Mouse (Mus musculus) ZHBTc4 (cell line): ENCODE data around the gene Cd47.
A peak's percentile ranks its signal among the peaks of the same experiment; 100 is the strongest.
"Not testable (repeated sequence)": the region's sequence is repeated elsewhere in the genome, so short reads cannot be mapped to it uniquely, and the experiment has no call there.

Experiments used
- DNase-seq: peaks from one replicate; pipeline ENCODE4 v3.0.0-alpha.2; 2011; ENCODE audit warnings: low read depth, low spot score

Cd47 gene

GRCm38 (mm10) chr16:49787714-49788113 is 12.6 kb upstream of the Cd47 start:
- DNase-seq, result no peak

DNA sequence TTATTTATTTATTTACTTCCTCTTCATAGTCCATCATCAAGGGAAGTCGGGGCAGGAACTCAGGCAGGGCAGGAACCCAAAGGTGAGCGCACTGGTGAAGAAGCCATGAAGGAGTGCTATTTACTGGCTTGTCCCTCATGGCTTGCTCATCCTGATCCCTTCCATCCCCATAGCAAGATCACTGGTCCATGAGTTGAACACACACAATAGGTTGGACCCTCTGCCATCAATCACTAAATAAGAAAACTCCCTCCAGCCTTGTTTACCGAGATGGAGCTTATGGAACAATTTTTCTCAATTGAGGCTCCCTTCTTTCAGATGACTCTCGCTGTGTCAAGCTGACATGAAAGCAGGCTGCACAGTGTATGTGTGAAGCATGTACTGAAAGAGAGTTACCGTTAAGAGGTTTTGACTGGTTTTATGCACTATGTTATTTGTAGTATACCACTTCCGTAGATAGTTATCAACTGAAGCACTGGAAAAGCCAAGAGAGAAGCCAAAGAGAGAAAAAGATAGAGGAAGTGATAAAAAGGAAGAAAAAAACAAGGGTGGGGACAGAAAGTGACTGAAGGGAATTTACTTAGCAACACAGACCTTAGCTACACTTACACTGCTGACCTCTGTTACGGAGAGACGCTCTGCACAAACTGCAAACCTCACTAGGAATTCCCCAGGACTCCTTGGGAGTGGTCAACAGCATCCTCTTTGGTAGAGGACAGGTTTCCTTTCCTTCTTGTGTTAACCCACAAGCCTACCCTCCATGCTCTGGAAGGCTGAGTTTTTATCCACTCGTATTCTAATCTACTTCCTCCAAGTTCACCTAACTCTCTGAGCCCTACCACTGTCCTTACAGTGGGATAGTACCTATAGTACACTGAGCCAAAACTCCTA is 9.5 kb upstream of the Cd47 start:
- no peak for DNase-seq

GRCm38 (mm10) chr16:49792446-49792878 is 7.9 kb upstream of the Cd47 start:
- DNase-seq, result no peak

- DNase-seq, result no peak
Observed at GRCm38 (mm10) chr16:49793596-49793995, 6.7 kb upstream of the Cd47 start.

DNA sequence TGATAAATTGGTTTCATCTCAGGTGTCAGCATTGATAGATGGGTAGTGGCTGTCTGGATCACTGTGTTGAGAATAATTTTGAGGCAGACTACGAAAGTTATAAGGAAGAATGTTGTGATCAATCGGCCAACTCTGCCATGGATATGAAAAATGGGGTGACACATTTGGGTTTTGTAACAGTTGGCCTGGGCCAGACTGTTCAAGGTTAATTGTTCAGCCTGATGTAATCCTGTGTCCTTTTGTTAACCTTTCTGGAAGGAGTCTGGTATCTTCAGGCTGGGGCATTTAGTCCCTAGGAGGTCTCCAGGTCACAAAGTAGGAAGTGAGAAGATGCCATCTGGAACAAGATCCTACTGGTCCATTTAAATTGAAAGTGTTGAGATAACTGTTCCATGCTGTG is 4.1 kb upstream of the Cd47 start:
- DNase-seq, result no peak

- DNase-seq, result no peak
Observed at GRCm38 (mm10) chr16:49796954-49797353, 3.4 kb upstream of the Cd47 start.

DNA sequence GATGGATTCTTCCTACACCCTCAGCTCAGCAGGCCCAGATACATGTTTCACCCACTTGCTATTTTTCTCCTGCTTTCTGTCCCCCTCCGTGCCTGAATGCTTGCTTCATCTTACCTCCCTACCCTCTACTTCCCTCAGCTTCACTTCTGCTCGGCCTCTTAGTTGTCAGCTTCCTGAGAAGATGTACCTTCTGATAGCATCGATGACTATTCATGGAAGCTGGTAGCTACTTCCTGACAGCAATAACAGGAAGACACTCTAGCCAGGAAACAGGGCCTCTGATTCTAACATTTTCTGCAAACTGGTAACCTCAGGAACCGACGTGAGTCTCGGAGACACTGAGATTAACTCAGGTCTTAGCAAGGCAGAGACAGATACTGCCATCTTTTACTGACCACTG is 1.5 kb upstream of the Cd47 start:
- DNase-seq, result no peak

DNA sequence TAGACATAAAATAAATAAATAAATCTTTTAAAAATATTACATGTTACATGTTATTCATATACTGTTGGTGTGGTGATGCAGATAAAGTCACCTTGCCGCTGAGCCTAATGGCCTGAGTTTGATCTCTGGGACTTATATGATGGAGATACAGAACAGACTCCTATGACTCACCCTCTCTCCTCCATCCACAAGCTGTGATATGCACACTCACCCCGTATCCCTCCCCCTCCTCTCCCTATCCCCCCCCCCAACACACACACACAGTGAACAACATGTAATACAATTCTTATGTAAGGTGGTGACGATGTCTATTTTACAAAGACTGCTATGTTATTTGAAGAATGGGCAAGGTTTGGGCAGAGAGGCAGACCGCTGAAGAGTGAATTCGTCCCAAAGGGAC is 663 bp downstream of the Cd47 start:
- DNase-seq, result no peak

DNA sequence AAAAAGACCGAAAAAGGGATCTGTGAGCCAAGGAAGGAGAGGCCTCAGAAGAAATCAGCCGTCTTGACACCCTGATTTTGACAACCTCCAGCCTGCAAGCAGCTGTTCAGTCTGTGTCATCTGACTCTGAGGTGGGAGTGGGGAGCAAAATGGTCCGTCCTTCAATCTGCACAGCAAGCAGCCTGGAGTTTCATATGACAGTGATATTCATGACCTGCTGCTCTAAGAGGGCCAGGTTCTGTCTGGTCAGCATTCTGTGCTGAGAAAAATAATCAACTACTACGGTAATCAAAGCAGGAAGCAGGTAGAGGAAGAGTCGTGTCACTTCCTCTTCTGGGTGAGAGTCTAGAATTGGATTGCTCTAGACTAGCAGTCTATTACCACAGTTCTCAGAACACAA is 1.1 kb downstream of the Cd47 start:
- DNase-seq, result no peak

GRCm38 (mm10) chr16:49802993-49803392 is 2.7 kb downstream of the Cd47 start:
- DNase-seq, result no peak

DNA sequence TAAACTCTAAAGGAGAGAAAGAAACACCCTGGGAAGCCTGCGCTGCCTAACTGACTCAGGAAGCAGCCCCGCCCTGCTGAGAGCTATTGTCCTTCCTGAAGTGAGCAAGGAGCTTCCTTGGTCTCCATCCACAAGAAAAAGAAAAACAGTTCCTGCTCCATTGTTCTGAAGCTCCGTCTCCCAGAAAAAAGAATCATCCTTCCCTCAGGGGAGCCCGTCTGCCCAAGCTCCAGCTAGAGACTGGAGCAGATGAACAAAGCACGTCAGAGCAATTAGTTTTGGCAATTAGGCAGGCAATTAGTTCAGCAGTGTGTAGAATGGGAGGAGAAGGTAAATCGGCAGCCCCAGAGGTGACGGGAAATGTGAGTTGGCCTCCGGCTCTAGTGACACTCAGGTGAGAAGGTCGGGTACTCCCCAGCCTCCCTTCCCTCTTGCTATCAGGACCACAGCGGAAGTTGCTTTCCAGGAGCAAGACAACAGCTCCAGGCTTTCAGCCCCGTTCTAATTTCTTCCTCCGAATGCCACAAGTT is 3.7 kb downstream of the Cd47 start:
- DNase-seq, result peak; percentile 89

DNA sequence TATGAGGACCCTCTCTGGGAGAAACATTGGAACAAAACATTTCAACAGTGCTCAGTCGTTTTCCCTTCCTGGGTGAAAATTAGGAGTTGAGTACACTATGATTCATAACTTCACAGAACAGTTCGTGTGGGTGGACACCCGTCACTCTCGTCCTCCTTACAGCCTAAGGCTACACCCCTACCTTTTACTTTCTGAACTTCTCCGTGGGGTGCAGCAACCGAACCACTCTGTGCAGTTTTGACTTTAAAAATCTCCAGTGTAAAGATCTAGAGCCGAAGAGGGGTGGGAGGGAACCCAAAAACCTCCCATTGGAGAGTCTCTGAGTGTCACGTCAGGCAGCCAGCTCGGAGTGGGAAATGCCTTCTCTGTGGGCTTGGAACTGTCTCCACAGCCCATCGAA is 6.6 kb downstream of the Cd47 start:
- no peak for DNase-seq

- peak; percentile 61 for DNase-seq
Observed at GRCm38 (mm10) chr16:49807419-49807841, 7.1 kb downstream of the Cd47 start.

DNA sequence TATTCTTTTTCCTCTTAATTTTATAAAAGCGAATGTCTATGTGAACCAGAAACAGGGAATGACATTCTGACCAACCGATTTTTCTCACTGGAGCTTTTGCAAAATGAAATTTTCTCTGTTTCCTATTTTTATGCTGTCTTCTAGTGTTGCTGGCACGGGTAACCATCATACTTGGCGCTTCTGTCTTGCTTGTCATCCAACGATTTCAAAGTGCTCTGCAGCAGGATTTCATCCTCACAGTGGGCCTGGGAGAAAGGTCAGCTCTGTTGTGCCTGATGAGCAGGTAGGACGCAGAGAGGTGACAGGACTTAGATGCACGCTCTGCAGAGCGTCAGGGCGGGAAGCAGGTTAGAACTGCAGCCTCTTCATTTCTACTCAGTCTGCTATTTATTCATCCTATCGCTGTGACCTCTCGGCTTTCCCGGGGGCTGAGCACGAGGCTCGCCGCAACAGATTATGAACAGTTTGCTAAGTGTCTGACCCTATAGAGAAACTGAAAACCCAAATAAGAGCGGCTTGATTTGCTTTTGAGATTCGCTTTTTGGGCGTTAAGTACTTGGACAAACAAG is 7.6 kb downstream of the Cd47 start:
- DNase-seq, result no peak

- DNase-seq, result no peak
Observed at GRCm38 (mm10) chr16:49811897-49812296, 11.6 kb downstream of the Cd47 start.

DNA sequence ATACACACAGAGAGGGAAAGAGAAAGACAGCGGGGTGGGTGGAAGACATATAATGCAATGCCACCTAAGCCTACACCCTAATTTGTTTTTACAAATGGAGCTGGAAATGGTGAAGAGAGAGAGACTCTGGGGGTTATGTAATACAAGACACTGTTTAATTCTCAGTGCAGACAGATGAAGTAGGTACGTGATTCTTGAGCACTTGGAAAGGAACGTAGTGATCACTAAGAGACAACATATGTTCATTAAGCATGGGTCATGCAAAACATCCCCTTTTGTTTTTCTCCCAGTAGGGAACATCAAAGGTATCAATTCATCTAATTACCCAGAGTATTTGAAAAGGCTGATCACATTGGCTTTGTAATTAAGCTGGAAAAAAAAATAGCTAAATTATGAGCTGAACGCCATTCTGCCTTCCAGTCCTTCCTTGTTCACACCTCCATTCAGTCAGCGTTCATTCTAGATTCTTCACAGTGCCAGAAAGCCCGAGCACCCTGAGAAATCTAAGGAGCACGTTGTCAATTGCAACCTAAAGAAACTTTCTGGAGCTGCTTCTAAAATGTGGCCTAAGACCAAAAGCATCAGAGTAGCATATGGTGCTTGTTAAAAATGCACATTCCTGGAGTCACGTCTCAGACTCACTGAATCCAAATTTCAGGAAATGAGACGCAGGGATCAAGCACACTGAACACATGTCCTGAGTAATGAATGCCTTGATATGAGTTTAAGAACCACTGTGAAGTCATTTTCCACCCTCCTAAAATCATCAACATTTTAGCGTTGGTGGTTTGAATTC is 12.7 kb downstream of the Cd47 start:
- no peak for DNase-seq

GRCm38 (mm10) chr16:49814419-49814818 is 14.1 kb downstream of the Cd47 start:
- peak; percentile 67 for DNase-seq

DNA sequence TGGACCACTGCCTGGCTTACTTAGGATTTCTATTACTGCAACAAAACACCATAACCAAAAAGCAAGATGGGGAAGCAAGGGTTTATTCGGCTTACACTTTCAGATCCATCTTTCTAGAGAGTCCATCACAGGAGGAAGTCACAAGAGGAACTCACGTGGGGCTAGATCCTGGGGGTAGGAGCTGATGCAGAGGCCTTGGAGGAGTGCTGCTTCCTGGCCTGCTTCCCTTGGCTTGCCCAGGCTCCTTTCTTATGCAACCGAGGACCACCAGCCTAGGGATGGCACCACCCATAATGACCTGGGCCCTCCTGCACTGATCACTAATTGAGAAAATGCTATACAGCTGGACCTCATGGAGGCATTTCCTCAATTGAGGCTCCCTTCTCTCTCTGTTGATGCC is 16.6 kb downstream of the Cd47 start:
- no peak for DNase-seq

GRCm38 (mm10) chr16:49818146-49818545 is 17.8 kb downstream of the Cd47 start:
- no peak for DNase-seq

GRCm38 (mm10) chr16:49818627-49819026 is 18.3 kb downstream of the Cd47 start:
- no peak for DNase-seq

GRCm38 (mm10) chr16:49819494-49819893 is 19.2 kb downstream of the Cd47 start:
- DNase-seq, result no peak

GRCm38 (mm10) chr16:49830911-49831310 is 30.6 kb downstream of the Cd47 start:
- not testable (repeated sequence) for DNase-seq
